Mouse (Mus musculus) embryonic facial prominence, embryonic 10.5 days (tissue): Measurements from ENCODE around the gene Ccdc114. TPM values are rescaled to one million over a fixed set of nuclear protein-coding genes. Genes with fewer than 3 reads are reported as not detected.
"Not testable (repeated sequence)": the region's sequence is repeated elsewhere in the genome, so short reads cannot be mapped to it uniquely, and the experiment has no call there.

ENCODE experiments used
- DNase-seq: peaks from one replicate; pipeline ENCODE4 v3.0.0-alpha.2; 2017; ENCODE audit warnings: low spot score
- H3K27ac ChIP-seq: fragments of 300-500 bp; sonication (generic); replicated peaks from 2 replicates; pipeline ENCODE4 v1.5.1; 2016; ENCODE audit warnings: mild to moderate bottlenecking
- H3K27me3 ChIP-seq: fragments of 300-500 bp; sonication (generic); replicated peaks from 2 replicates; pipeline ENCODE4 v1.6.1; 2016; ENCODE audit warnings: low read depth, mild to moderate bottlenecking; ENCODE audit not compliant: poor library complexity, severe bottlenecking
- H3K36me3 ChIP-seq: fragments of 300-500 bp; sonication (generic); replicated peaks from 2 replicates; pipeline ENCODE4 v1.6.1; 2016; ENCODE audit warnings: mild to moderate bottlenecking, moderate library complexity
- H3K4me1 ChIP-seq: fragments of 300-500 bp; sonication (generic); 2 replicates; pipeline ENCODE4 v1.6.1; 2016
- H3K4me3 ChIP-seq: fragments of 300-500 bp; sonication (generic); 2 replicates; pipeline ENCODE4 v1.5.1; 2016; ENCODE audit warnings: mild to moderate bottlenecking, moderate library complexity
- H3K9me3 ChIP-seq: fragments of 300-500 bp; sonication (generic); 2 replicates; pipeline ENCODE4 v1.6.1; 2016; ENCODE audit warnings: mild to moderate bottlenecking
- WGBS: fragments of 180-500 bp; shearing (Covaris S2); methylation state at CpG from one replicate; pipeline ENCODE4 v1.1.7; 2016; 5-methylcytosine and 5-hydroxymethylcytosine counted together
- polyA plus RNA-seq: library from polyadenylated mRNA; unstranded; fragments of >200 nt; fragmentation: Nextera tagmentation; extraction: Ambion mirVana; gene quantifications from 2 replicates; pipeline ENCODE4 v1.2.1, GENCODE M21; 2016

Gene Ccdc114
- polyA plus RNA-seq, 1 experiment from 2014 or later, result 4.6 TPM

DNA sequence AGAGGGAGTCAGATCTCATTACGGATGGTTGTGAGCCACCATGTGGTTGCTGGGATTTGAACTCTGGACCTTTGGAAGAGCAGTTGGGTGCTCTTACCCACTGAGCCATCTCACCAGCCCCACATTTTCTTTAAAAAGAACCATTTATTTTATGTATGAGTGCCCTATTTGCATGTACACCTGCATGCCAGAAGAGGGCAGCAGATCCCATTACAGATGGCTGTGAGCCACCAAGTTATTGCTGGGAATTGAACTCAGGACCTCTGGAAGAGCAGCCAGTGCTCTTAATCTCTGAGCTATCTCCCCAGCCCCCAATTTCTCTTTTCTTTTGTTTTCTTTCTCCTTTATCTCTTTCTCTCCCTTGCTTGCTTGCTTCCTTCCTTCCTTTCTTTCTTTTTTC, 19.4 kb downstream of the Ccdc114 start:
- H3K27ac ChIP-seq, H3K27me3 ChIP-seq, H3K4me3 ChIP-seq, H3K36me3 ChIP-seq, DNase-seq, H3K9me3 ChIP-seq, H3K4me1 ChIP-seq: not testable (repeated sequence)
- 69% methylated on average over 1 of the region's 1 CpGs for WGBS

GRCm38 (mm10) chr7:45949061-45949460, 25.2 kb downstream of the Ccdc114 start:
- H3K4me1 ChIP-seq, result no peaks in the 10 kb centered on the region
- peaks cover 5% of the 10 kb centered on the region; the same call in 1 of the 2 replicates for H3K9me3 ChIP-seq
- no peak overlapping the region for H3K4me3 ChIP-seq
- H3K27me3 ChIP-seq, result no peaks in the 10 kb centered on the region
- no peaks in the 10 kb centered on the region for H3K36me3 ChIP-seq
- WGBS, result 91% methylated on average over 4 of the region's 4 CpGs
- no peak overlapping the region for H3K27ac ChIP-seq
- no peak for DNase-seq

- WGBS, result 72% methylated on average over 4 of the region's 4 CpGs
- H3K4me1 ChIP-seq, result no peaks in the 10 kb centered on the region
- H3K4me3 ChIP-seq, result no peak overlapping the region
- H3K27ac ChIP-seq, result no peak overlapping the region
- H3K36me3 ChIP-seq, result no peaks in the 10 kb centered on the region
- no peaks in the 10 kb centered on the region for H3K27me3 ChIP-seq
- no peak for DNase-seq
- H3K9me3 ChIP-seq, result peaks cover 6% of the 10 kb centered on the region; the same call in 1 of the 2 replicates
Observed at GRCm38 (mm10) chr7:45956611-45957010, 32.7 kb downstream of the Ccdc114 start.

- no peak for DNase-seq
- Histone ChIP-seq H3K4me3 (no peak overlapping the region), H3K4me1 (no peaks in the 10 kb centered on the region), H3K9me3 (no peaks in the 10 kb centered on the region), H3K27ac (no peak overlapping the region), H3K27me3 (no peaks in the 10 kb centered on the region), H3K36me3 (no peaks in the 10 kb centered on the region)
- WGBS, result 83% methylated on average over 11 of the region's 11 CpGs
Observed at GRCm38 (mm10) chr7:45971831-45972723, 48.2 kb downstream of the Ccdc114 start.

DNA sequence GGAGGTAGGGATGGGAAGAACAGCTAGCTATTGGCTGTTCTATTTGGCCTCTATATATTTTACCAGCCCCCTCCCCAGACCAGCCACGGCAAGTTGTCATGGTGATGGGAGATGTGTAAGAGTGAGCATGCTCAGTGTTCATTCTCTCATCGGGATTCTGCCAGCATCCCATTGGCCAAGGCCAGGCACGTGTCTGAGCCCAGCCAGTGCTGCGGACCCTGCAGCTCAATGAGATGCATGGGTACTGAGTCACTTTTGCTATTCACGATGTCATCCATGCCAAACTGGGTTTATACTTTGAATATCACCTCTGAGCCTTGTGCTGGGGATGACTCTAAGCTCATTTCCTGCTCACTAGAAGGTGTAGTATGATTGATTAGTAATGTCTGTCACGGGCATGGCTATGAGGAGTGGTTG, 49.4 kb downstream of the Ccdc114 start:
- no peaks in the 10 kb centered on the region for H3K9me3 ChIP-seq
- H3K27ac ChIP-seq, result no peak overlapping the region
- H3K4me3 ChIP-seq, result no peak overlapping the region
- 88% methylated on average over 6 of the region's 6 CpGs for WGBS
- no peaks in the 10 kb centered on the region for H3K4me1 ChIP-seq
- DNase-seq, result no peak
- H3K36me3 ChIP-seq, result no peaks in the 10 kb centered on the region
- no peaks in the 10 kb centered on the region for H3K27me3 ChIP-seq

DNA sequence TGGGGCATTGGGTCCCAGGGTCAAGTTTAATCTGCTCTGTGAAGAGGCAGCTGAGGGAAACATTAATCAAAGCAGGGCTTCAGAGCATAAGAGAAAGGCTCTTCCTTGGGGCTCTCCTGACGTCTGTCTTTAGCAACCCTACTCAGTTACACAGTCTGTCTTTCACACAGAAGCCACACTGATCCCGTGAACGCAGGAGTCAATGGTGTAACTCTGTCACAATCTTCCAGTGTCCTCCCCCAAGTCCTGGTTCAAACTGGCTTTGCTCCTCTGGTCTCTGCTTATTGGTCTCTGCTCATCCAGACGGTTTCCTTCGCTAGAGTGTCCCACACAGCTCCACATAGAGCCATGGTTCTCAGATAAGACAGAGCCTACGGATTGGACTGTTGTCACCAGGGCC, 50.2 kb downstream of the Ccdc114 start:
- H3K4me1 ChIP-seq, result no peaks in the 10 kb centered on the region
- DNase-seq, result no peak
- 70% methylated on average over 6 of the region's 6 CpGs for WGBS
- no peaks in the 10 kb centered on the region for H3K27me3 ChIP-seq
- no peak overlapping the region for H3K27ac ChIP-seq
- no peaks in the 10 kb centered on the region for H3K36me3 ChIP-seq
- H3K4me3 ChIP-seq, result no peak overlapping the region
- H3K9me3 ChIP-seq, result no peaks in the 10 kb centered on the region

DNA sequence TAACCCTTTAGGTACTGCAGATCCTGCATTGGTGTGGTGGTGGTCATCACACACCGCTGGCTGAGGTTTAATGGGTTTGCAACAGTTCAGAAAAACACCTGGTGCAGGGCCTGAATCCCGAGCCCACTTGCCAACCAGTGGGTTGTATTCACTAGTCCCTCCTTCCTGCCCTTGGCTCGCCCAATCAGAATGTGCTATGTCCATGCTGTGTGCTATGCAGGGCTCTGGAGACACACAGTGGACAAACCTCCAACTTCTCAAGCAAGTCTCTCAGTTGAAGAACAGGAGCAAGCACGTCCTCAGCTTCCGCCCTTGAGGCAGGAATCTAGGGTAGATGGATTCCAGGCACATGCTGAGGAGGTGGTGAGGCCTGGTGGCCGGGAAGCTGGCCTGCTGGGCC, 50.6 kb downstream of the Ccdc114 start:
- 73% methylated on average over 6 of the region's 6 CpGs for WGBS
- Histone ChIP-seq H3K27ac (no peak overlapping the region), H3K9me3 (no peaks in the 10 kb centered on the region), H3K27me3 (no peaks in the 10 kb centered on the region), H3K36me3 (no peaks in the 10 kb centered on the region), H3K4me3 (no peak overlapping the region), H3K4me1 (no peaks in the 10 kb centered on the region)
- no peak for DNase-seq

DNA sequence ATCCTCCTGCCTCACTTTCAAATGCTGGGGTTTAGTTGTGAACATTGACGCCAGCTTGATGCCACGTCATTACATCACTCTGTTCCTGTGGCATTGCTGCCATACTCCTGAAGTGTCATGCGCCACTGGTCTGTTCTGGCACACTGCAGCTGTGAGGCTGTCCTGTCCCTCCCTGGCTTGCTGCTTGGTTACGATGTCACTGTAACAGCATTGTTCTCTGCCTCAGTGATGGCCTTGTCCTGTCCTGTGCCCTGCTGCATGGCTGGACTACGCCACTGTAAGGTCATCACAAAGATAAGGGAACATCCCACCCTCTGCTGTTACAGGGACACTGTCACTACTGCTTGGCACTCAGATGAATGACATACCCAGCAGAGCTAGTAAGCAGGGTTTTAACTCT, 57.7 kb downstream of the Ccdc114 start:
- H3K27me3 ChIP-seq, result no peaks in the 10 kb centered on the region
- 83% methylated on average over 5 of the region's 5 CpGs for WGBS
- no peak for DNase-seq

GRCm38 (mm10) chr7:45986893-45987292, 63.0 kb downstream of the Ccdc114 start:
- H3K27ac ChIP-seq, result no peak overlapping the region
- WGBS, result 82% methylated on average over 6 of the region's 6 CpGs
- no peaks in the 10 kb centered on the region for H3K9me3 ChIP-seq
- H3K4me1 ChIP-seq, result no peaks in the 10 kb centered on the region
- no peak for DNase-seq
- no peaks in the 10 kb centered on the region for H3K27me3 ChIP-seq
- no peak overlapping the region for H3K4me3 ChIP-seq
- no peaks in the 10 kb centered on the region for H3K36me3 ChIP-seq

More for the DNA sequence above, 57.7 kb downstream of the Ccdc114 start:
- Histone ChIP-seq H3K4me3 (no peak overlapping the region), H3K36me3 (no peaks in the 10 kb centered on the region), H3K4me1 (no peaks in the 10 kb centered on the region), H3K9me3 (no peaks in the 10 kb centered on the region), H3K27ac (no peak overlapping the region)

DNA sequence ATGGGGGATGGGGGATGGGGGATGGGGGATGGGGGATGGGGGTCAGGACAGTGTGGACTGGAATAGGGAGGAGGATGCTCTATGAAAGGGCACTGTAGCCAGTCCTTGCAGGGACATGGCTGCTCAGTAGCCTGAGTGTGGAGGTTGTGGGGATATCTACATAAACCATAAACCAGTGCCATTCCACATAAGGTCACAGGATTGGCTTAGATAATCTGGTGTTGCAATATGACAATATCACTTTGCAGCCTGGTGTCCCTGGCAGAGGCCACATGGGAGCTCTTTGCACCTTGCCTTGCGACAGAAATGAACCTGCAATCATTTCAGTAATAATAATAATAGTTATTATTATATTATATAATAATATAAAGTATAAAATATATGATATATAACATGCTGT, 64.5 kb downstream of the Ccdc114 start:
- Histone ChIP-seq H3K27ac (no peak overlapping the region), H3K27me3 (no peaks in the 10 kb centered on the region), H3K4me3 (no peak overlapping the region), H3K36me3 (no peaks in the 10 kb centered on the region), H3K9me3 (no peaks in the 10 kb centered on the region), H3K4me1 (no peaks in the 10 kb centered on the region)
- 82% methylated on average over 1 of the region's 1 CpGs for WGBS
- no peak for DNase-seq

GRCm38 (mm10) chr7:45992470-45992869, 68.6 kb downstream of the Ccdc114 start:
- Histone ChIP-seq H3K4me1 (no peaks in the 10 kb centered on the region), H3K36me3 (no peaks in the 10 kb centered on the region), H3K9me3 (no peaks in the 10 kb centered on the region), H3K27me3 (no peaks in the 10 kb centered on the region), H3K4me3 (no peak overlapping the region), H3K27ac (no peak overlapping the region)
- no peak for DNase-seq
- 88% methylated on average over 8 of the region's 8 CpGs for WGBS
